Mouse (Mus musculus): Measurements from ENCODE around the gene Sprr1b. TPM values are rescaled to one million over a fixed set of nuclear protein-coding genes. Genes with fewer than 3 reads are reported as not detected.

The Sprr1b gene
- total and polyA plus RNA-seq, 2 experiments from 2014 or later = 0.18 TPM; not detected in 1

GRCm38 (mm10) chr3:92394301-92394700, 44.3 kb downstream of the Sprr1b start:
- Histone ChIP-seq H3K9me3 (ENCODE audit: low read length) (no peaks in the 10 kb centered on the region), H3K27ac (no peak overlapping the region), H3K27me3 (ENCODE audit: insufficient read depth, low read length) (no peaks in the 10 kb centered on the region), H3K4me3 (ENCODE audit: low read length) (no peak overlapping the region), H3K4me2 (ENCODE audit: low read depth, low read length) (no peak overlapping the region), H3K36me3 (ENCODE audit: insufficient read depth, low read length) (no peaks in the 10 kb centered on the region), H3K9ac (replicated peaks; ENCODE audit: low read length) (no peak overlapping the region), H3K4me1 (ENCODE audit: insufficient read depth, low read length) (no peaks in the 10 kb centered on the region)
- ATAC-seq = no peak
- TF ChIP-seq CTCF (IDR thresholded peaks at IDR 0.05; ENCODE audit: low read depth) = peak; percentile 47
- peak; percentile 10 for DNase-seq (ENCODE audit: low spot score)
- WGBS = 60% methylated on average over 1 of the region's 1 CpGs

Other genes starting within 250 kb of the Sprr1b start
- gene Sprr2a1, start 223.0 kb downstream of the Sprr1b start, total RNA-seq (2014; rRNA removed) = not detected in 2 replicates
- gene Sprr2a1, start 223.0 kb downstream of the Sprr1b start, polyA plus RNA-seq (2015; fragmentation: Nextera tagmentation; extraction: Ambion mirVana) = not detected in 2 replicates
- gene Sprr2a2, start 222.9 kb downstream of the Sprr1b start, total RNA-seq (2014; rRNA removed) = not detected in 2 replicates
- gene Sprr2a2, start 222.9 kb downstream of the Sprr1b start, polyA plus RNA-seq (2015; fragmentation: Nextera tagmentation; extraction: Ambion mirVana) = not detected in 2 replicates
- gene Sprr2a3, start 153.4 kb downstream of the Sprr1b start, total RNA-seq (2014; rRNA removed) = not detected in 2 replicates
- not detected in 2 replicates for gene Sprr2a3, start 153.4 kb downstream of the Sprr1b start, polyA plus RNA-seq (2015; fragmentation: Nextera tagmentation; extraction: Ambion mirVana)
- gene Sprr2b, start 122.2 kb downstream of the Sprr1b start, total RNA-seq (2014; rRNA removed) = not detected in 2 replicates
- 0.24 and 0.44 TPM in 2 replicates for gene Sprr2b, start 122.2 kb downstream of the Sprr1b start, polyA plus RNA-seq (2015; fragmentation: Nextera tagmentation; extraction: Ambion mirVana)
- not detected in 2 replicates for gene Sprr2d, start 99.6 kb downstream of the Sprr1b start, total RNA-seq (2014; rRNA removed)
- not detected in 2 replicates for gene Sprr2d, start 99.6 kb downstream of the Sprr1b start, polyA plus RNA-seq (2015; fragmentation: Nextera tagmentation; extraction: Ambion mirVana)
- gene Sprr2e, start 86.6 kb downstream of the Sprr1b start, total RNA-seq (2014; rRNA removed) = not detected in 2 replicates
- not detected in 2 replicates for gene Sprr2e, start 86.6 kb downstream of the Sprr1b start, polyA plus RNA-seq (2015; fragmentation: Nextera tagmentation; extraction: Ambion mirVana)
- gene Sprr2f, start 73.6 kb downstream of the Sprr1b start, total RNA-seq (2014; rRNA removed) = not detected in 2 replicates
- gene Sprr2f, start 73.6 kb downstream of the Sprr1b start, polyA plus RNA-seq (2015; fragmentation: Nextera tagmentation; extraction: Ambion mirVana) = not detected in 2 replicates
- not detected in 2 replicates for gene Sprr2h, start 53.1 kb downstream of the Sprr1b start, total RNA-seq (2014; rRNA removed)
- gene Sprr2h, start 53.1 kb downstream of the Sprr1b start, polyA plus RNA-seq (2015; fragmentation: Nextera tagmentation; extraction: Ambion mirVana) = not detected in 2 replicates
- gene Sprr2i, start 30.8 kb downstream of the Sprr1b start, total RNA-seq (2014; rRNA removed) = not detected in 2 replicates
- gene Sprr2i, start 30.8 kb downstream of the Sprr1b start, polyA plus RNA-seq (2015; fragmentation: Nextera tagmentation; extraction: Ambion mirVana) = not detected in 2 replicates
- not detected in 2 replicates for gene Sprr2j-ps, start 20.7 kb downstream of the Sprr1b start, total RNA-seq (2014; rRNA removed)
- gene Sprr2j-ps, start 20.7 kb downstream of the Sprr1b start, polyA plus RNA-seq (2015; fragmentation: Nextera tagmentation; extraction: Ambion mirVana) = not detected in 2 replicates
- gene Gm9774, start 9.4 kb downstream of the Sprr1b start, total RNA-seq (2014; rRNA removed) = 2.5 and 3.7 TPM in 2 replicates
- gene Gm9774, start 9.4 kb downstream of the Sprr1b start, polyA plus RNA-seq (2015; fragmentation: Nextera tagmentation; extraction: Ambion mirVana) = 9.4 and 9.6 TPM in 2 replicates
- gene Sprr2k, start 6.2 kb downstream of the Sprr1b start, total RNA-seq (2014; rRNA removed) = not detected in 2 replicates
- not detected in 2 replicates for gene Sprr2k, start 6.2 kb downstream of the Sprr1b start, polyA plus RNA-seq (2015; fragmentation: Nextera tagmentation; extraction: Ambion mirVana)
- gene Sprr3, start 19.9 kb upstream of the Sprr1b start, total RNA-seq (2014; rRNA removed) = not detected in 2 replicates
- gene Sprr3, start 19.9 kb upstream of the Sprr1b start, polyA plus RNA-seq (2015; fragmentation: Nextera tagmentation; extraction: Ambion mirVana) = not detected in 2 replicates
- not detected in 2 replicates for gene Sprr1a, start 47.1 kb upstream of the Sprr1b start, total RNA-seq (2014; rRNA removed)
- 0.23 and 0.25 TPM in 2 replicates for gene Sprr1a, start 47.1 kb upstream of the Sprr1b start, polyA plus RNA-seq (2015; fragmentation: Nextera tagmentation; extraction: Ambion mirVana)
- not detected in 2 replicates for gene Sprr4, start 61.7 kb upstream of the Sprr1b start, total RNA-seq (2014; rRNA removed)
- not detected in 2 replicates for gene Sprr4, start 61.7 kb upstream of the Sprr1b start, polyA plus RNA-seq (2015; fragmentation: Nextera tagmentation; extraction: Ambion mirVana)
- gene 2310046K23Rik, start 95.7 kb upstream of the Sprr1b start, total RNA-seq (2014; rRNA removed) = not detected in 2 replicates
- not detected in 2 replicates for gene 2310046K23Rik, start 95.7 kb upstream of the Sprr1b start, polyA plus RNA-seq (2015; fragmentation: Nextera tagmentation; extraction: Ambion mirVana)
- gene Ivl, start 134.9 kb upstream of the Sprr1b start, total RNA-seq (2014; rRNA removed) = not detected in 2 replicates
- not detected in 2 replicates for gene Ivl, start 134.9 kb upstream of the Sprr1b start, polyA plus RNA-seq (2015; fragmentation: Nextera tagmentation; extraction: Ambion mirVana)
- not detected in 2 replicates for gene Smcp, start 150.2 kb upstream of the Sprr1b start, total RNA-seq (2014; rRNA removed)
- not detected in 2 replicates for gene Smcp, start 150.2 kb upstream of the Sprr1b start, polyA plus RNA-seq (2015; fragmentation: Nextera tagmentation; extraction: Ambion mirVana)
- gene 2210017I01Rik, start 168.7 kb upstream of the Sprr1b start, total RNA-seq (2014; rRNA removed) = not detected in 2 replicates
- not detected in 2 replicates for gene 2210017I01Rik, start 168.7 kb upstream of the Sprr1b start, polyA plus RNA-seq (2015; fragmentation: Nextera tagmentation; extraction: Ambion mirVana)
- not detected in 2 replicates for gene Lce6a, start 182.9 kb upstream of the Sprr1b start, total RNA-seq (2014; rRNA removed)
- gene Lce6a, start 182.9 kb upstream of the Sprr1b start, polyA plus RNA-seq (2015; fragmentation: Nextera tagmentation; extraction: Ambion mirVana) = not detected in 2 replicates
- not detected in 2 replicates for gene Lce1a1, start 209.5 kb upstream of the Sprr1b start, total RNA-seq (2014; rRNA removed)
- gene Lce1a1, start 209.5 kb upstream of the Sprr1b start, polyA plus RNA-seq (2015; fragmentation: Nextera tagmentation; extraction: Ambion mirVana) = not detected in 2 replicates
- gene Lce1b, start 218.1 kb upstream of the Sprr1b start, total RNA-seq (2014; rRNA removed) = not detected in 2 replicates
- not detected in 2 replicates for gene Lce1b, start 218.1 kb upstream of the Sprr1b start, polyA plus RNA-seq (2015; fragmentation: Nextera tagmentation; extraction: Ambion mirVana)
- gene Lce1a2, start 231.5 kb upstream of the Sprr1b start, total RNA-seq (2014; rRNA removed) = not detected in 2 replicates
- not detected in 2 replicates for gene Lce1a2, start 231.5 kb upstream of the Sprr1b start, polyA plus RNA-seq (2015; fragmentation: Nextera tagmentation; extraction: Ambion mirVana)
- gene Lce1c, start 240.5 kb upstream of the Sprr1b start, total RNA-seq (2014; rRNA removed) = not detected in 2 replicates
- gene Lce1c, start 240.5 kb upstream of the Sprr1b start, polyA plus RNA-seq (2015; fragmentation: Nextera tagmentation; extraction: Ambion mirVana) = not detected in 2 replicates
- gene Lce1d, start 248.4 kb upstream of the Sprr1b start, total RNA-seq (2014; rRNA removed) = not detected in 2 replicates
- gene Lce1d, start 248.4 kb upstream of the Sprr1b start, polyA plus RNA-seq (2015; fragmentation: Nextera tagmentation; extraction: Ambion mirVana) = not detected in 2 replicates

Measured in hindbrain, postnatal 0 days (tissue).